Mouse (Mus musculus): Measurements from ENCODE around the gene Olfr310. TPM values are rescaled to one million over a fixed set of nuclear protein-coding genes. Genes with fewer than 3 reads are reported as not detected.

Olfr310 gene
- not detected in 2 replicates for polyA plus RNA-seq (2012; rRNA removed)

GRCm38 (mm10) chr7:86277072-86277471 lies at the start of gene Olfr310:
Gene Olfr310, minus strand, starts transcription at chr7:86277172.

GRCm38 (mm10) chr7:86325530-86325929 lies 48.6 kb upstream of the Olfr310 start, which contains the start of gene Olfr308:
Gene Olfr308, minus strand, starts transcription at chr7:86325630.

GRCm38 (mm10) chr7:86313608-86314007 lies 36.6 kb upstream of the Olfr310 start, which contains the start of gene Olfr309:
Gene Olfr309, minus strand, starts transcription at chr7:86313708.

GRCm38 (mm10) chr7:86246208-86246607 lies 30.8 kb downstream of the Olfr310 start, which contains the start of gene Vmn2r76:
Gene Vmn2r76, minus strand, starts transcription at chr7:86246308.

Other genes with a start within 250 kb of the Olfr310 start
- not detected in 2 replicates for gene Vmn2r75, start 105.4 kb downstream of the Olfr310 start, polyA plus RNA-seq (2012; rRNA removed)
- not detected in 2 replicates for gene Vmn2r76, start 30.9 kb downstream of the Olfr310 start, polyA plus RNA-seq (2012; rRNA removed)
- gene Olfr309, start 36.5 kb upstream of the Olfr310 start, polyA plus RNA-seq (2012; rRNA removed) = not detected in 2 replicates
- not detected in 2 replicates for gene Olfr308, start 48.5 kb upstream of the Olfr310 start, polyA plus RNA-seq (2012; rRNA removed)
- gene Olfr307, start 60.4 kb upstream of the Olfr310 start, polyA plus RNA-seq (2012; rRNA removed) = not detected in 2 replicates
- not detected in 2 replicates for gene Olfr305, start 89.8 kb upstream of the Olfr310 start, polyA plus RNA-seq (2012; rRNA removed)
- gene Olfr304, start 109.5 kb upstream of the Olfr310 start, polyA plus RNA-seq (2012; rRNA removed) = not detected in 2 replicates
- not detected in 2 replicates for gene Olfr303, start 120.6 kb upstream of the Olfr310 start, polyA plus RNA-seq (2012; rRNA removed)
- gene Olfr301, start 126.7 kb upstream of the Olfr310 start, polyA plus RNA-seq (2012; rRNA removed) = not detected in 2 replicates
- not detected in 2 replicates for gene Olfr299, start 182.7 kb upstream of the Olfr310 start, polyA plus RNA-seq (2012; rRNA removed)
- not detected in 2 replicates for gene Olfr298, start 215.3 kb upstream of the Olfr310 start, polyA plus RNA-seq (2012; rRNA removed)
- gene Olfr297, start 242.8 kb upstream of the Olfr310 start, polyA plus RNA-seq (2012; rRNA removed) = not detected in 2 replicates

Measured in central nervous system, embryonic 11.5 days (tissue).